Mouse (Mus musculus) limb, embryonic 11.5 days (tissue): ENCODE data around the gene Psmg3. TPM values are rescaled to one million over a fixed set of nuclear protein-coding genes. Genes with fewer than 3 reads are reported as not detected.

Source experiments
- ATAC-seq: fragments of 200-750 bp; cut with Nextera tagmentation; 2 replicates; pipeline ENCODE4 v1.8.0; 2017; ENCODE audit warnings: low read depth; ENCODE audit not compliant: insufficient number of reproducible peaks, low FRiP score, low TSS enrichment
- DNase-seq: peaks from one replicate; pipeline ENCODE4 v3.0.0-alpha.2; 2015; ENCODE audit warnings: low spot score
- H3K27ac ChIP-seq: fragments of 300-500 bp; sonication (generic); replicated peaks from 2 replicates; pipeline ENCODE4 v1.5.1; 2014; ENCODE audit warnings: low read depth, mild to moderate bottlenecking, low read length
- H3K27me3 ChIP-seq: fragments of 300-500 bp; sonication (generic); 2 replicates; pipeline ENCODE4 v1.6.1; 2014; ENCODE audit warnings: mild to moderate bottlenecking, low read length, mixed read lengths; ENCODE audit not compliant: control insufficient read depth, insufficient read depth
- H3K36me3 ChIP-seq: fragments of 300-500 bp; sonication (generic); 2 replicates; pipeline ENCODE4 v1.6.1; 2014; ENCODE audit warnings: mild to moderate bottlenecking, low read length, moderate library complexity, mixed read lengths; ENCODE audit not compliant: control insufficient read depth, insufficient read depth
- H3K4me1 ChIP-seq: fragments of 300-500 bp; sonication (generic); 2 replicates; pipeline ENCODE4 v1.6.1; 2014; ENCODE audit warnings: low read length, mixed read lengths; ENCODE audit not compliant: control insufficient read depth, insufficient read depth
- H3K4me2 ChIP-seq: fragments of 300-500 bp; sonication (generic); 2 replicates; pipeline ENCODE4 v1.6.1; 2014; ENCODE audit warnings: low read depth, mild to moderate bottlenecking, moderate library complexity; ENCODE audit not compliant: severe bottlenecking
- H3K4me3 ChIP-seq: fragments of 300-500 bp; sonication (generic); 2 replicates; pipeline ENCODE4 v1.5.1; 2014; ENCODE audit warnings: low read depth, low read length
- H3K9ac ChIP-seq: fragments of 300-500 bp; sonication (generic); 2 replicates; pipeline ENCODE4 v1.6.1; 2014; ENCODE audit warnings: mild to moderate bottlenecking, low read length
- H3K9me3 ChIP-seq: fragments of 300-500 bp; sonication (generic); 2 replicates; pipeline ENCODE4 v1.6.1; 2016; ENCODE audit warnings: low read length; ENCODE audit not compliant: control insufficient read depth
- WGBS: fragments of 180-500 bp; shearing (Covaris S2); extraction: QIAGEN DNeasy Blood & Tissue Kit; methylation state at CpG from one replicate; pipeline ENCODE4 v1.1.7; 2014; 5-methylcytosine and 5-hydroxymethylcytosine counted together
- polyA plus RNA-seq: library from polyadenylated mRNA; unstranded; fragments of >200 nt; fragmentation: Nextera tagmentation; extraction: Ambion mirVana; gene quantifications from 2 replicates; pipeline ENCODE4 v1.2.1, GENCODE M21; 2014

Gene Psmg3
- polyA plus RNA-seq, 1 experiment from 2014 or later, result 82.9 TPM

GRCm38 (mm10) chr5:139819538-139820181 is 7.0 kb downstream of the Psmg3 start, which contains the start of gene Tmem184a:
TSS of gene Tmem184a (minus strand) at chr5:139819917.
- DNase-seq, result no peak
- Histone ChIP-seq H3K4me2 (no peak within 1 kb of the TSS), H3K4me1 (peaks cover 7% of the 10 kb centered on the region), H3K27me3 (peaks cover 9% of the 10 kb centered on the region), H3K36me3 (peaks cover 7% of the 10 kb centered on the region; the same call in 1 of the 2 replicates), H3K4me3 (no peak within 1 kb of the TSS), H3K27ac (no peak within 1 kb of the TSS), H3K9ac (no peak within 1 kb of the TSS), H3K9me3 (no peaks in the 10 kb centered on the region)
- no peak for ATAC-seq
- WGBS, result 86% methylated on average over 9 of the region's 9 CpGs

DNA sequence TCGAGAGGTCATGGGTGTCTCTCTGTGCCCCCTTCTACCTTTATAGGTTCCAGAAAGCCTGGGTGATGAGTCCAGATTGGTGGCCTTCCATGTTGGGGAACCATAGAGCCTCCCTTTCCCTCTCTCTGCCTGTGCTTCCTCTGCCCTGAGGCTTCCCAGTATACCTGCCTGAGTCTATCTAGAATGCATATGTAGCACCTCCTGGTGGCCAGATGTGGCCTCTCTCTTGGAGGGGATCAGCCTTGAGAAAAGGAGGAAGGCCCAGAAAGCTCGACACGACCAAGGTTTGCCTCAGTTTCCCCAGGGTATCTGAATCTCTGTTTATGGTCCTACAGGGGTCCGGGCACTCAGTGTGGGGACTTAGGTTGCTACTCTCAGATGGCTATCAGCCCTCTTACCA is 7.9 kb downstream of the Psmg3 start:
- H3K27ac ChIP-seq, result no peak overlapping the region

DNA sequence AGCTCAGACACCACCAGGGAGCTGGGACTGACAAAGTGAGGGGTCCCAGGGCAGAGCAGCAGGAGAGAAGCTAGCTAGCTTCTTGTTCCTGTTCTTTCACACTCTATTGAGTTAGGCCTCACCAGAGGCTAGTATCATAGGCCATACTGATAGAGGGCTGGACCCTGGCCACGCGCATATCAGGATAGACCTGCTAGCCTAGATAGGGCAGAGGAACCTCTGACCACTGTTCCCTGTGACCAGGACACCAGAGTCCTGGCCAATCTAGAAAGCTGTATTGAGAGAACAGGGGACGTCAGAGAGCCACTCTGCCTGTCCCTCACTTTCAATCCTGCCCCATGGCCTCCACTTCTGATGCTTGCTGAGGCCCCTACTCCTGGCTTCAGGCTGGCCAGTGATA is 8.6 kb downstream of the Psmg3 start:
- Histone ChIP-seq H3K9me3 (no peaks in the 10 kb centered on the region), H3K4me2 (no peak overlapping the region), H3K4me1 (peaks cover 7% of the 10 kb centered on the region), H3K27ac (no peak overlapping the region), H3K9ac (no peak overlapping the region), H3K27me3 (peaks cover 25% of the 10 kb centered on the region), H3K4me3 (no peak overlapping the region), H3K36me3 (peaks cover 5% of the 10 kb centered on the region; the same call in 1 of the 2 replicates)
- ATAC-seq (no peak), DNase-seq (no peak)
- WGBS, result 78% methylated on average over 3 of the region's 3 CpGs

More for the DNA sequence above, 7.9 kb downstream of the Psmg3 start:
- no peak for DNase-seq
- H3K4me2 ChIP-seq, result no peak overlapping the region
- H3K9ac ChIP-seq, result no peak overlapping the region
- H3K9me3 ChIP-seq, result no peaks in the 10 kb centered on the region
- no peak overlapping the region for H3K4me3 ChIP-seq
- H3K4me1 ChIP-seq, result peaks cover 7% of the 10 kb centered on the region
- peaks cover 7% of the 10 kb centered on the region; the same call in 1 of the 2 replicates for H3K36me3 ChIP-seq
- H3K27me3 ChIP-seq, result peaks cover 17% of the 10 kb centered on the region
- ATAC-seq, result no peak
- 56% methylated on average over 4 of the region's 4 CpGs for WGBS

DNA sequence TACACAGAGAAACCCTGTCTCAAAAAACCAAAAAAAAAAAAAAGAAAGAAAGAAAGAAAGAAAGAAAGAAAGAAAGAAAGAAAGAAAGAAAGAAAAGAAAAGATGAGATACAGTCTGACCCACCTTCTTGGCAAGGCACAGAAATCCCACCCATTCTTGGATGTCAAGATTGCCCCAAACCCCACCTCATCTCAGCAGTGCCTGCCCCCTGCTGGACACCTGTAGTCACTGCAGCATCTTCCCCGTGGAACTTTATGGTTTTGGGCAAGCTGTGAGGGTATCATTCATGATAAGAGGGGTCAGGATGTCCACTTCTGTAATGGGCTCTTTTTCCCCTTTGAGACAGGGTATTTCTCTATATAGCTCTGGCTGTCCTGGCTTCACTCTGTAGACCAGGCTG is 9.4 kb downstream of the Psmg3 start:
- Histone ChIP-seq H3K27ac (no peak overlapping the region), H3K4me1 (peaks cover 7% of the 10 kb centered on the region), H3K9me3 (no peaks in the 10 kb centered on the region), H3K4me3 (no peak overlapping the region), H3K36me3 (peaks cover 2% of the 10 kb centered on the region; the same call in 1 of the 2 replicates), H3K9ac (no peak overlapping the region), H3K27me3 (peaks cover 31% of the 10 kb centered on the region), H3K4me2 (no peak overlapping the region)
- no peak for ATAC-seq
- WGBS, result 0% methylated on average over 1 of the region's 1 CpGs
- no peak for DNase-seq

- H3K9me3 ChIP-seq, result no peaks in the 10 kb centered on the region
- H3K4me3 ChIP-seq, result no peak overlapping the region
- no peaks in the 10 kb centered on the region for H3K4me1 ChIP-seq
- H3K9ac ChIP-seq, result no peak overlapping the region
- H3K36me3 ChIP-seq, result no peaks in the 10 kb centered on the region
- H3K27ac ChIP-seq, result no peak overlapping the region
- ATAC-seq (no peak), DNase-seq (no peak)
- no peak overlapping the region for H3K4me2 ChIP-seq
- H3K27me3 ChIP-seq, result peaks cover 31% of the 10 kb centered on the region
These were observed 10.2 kb downstream of the Psmg3 start for GRCm38 (mm10) chr5:139816445-139816844.

DNA sequence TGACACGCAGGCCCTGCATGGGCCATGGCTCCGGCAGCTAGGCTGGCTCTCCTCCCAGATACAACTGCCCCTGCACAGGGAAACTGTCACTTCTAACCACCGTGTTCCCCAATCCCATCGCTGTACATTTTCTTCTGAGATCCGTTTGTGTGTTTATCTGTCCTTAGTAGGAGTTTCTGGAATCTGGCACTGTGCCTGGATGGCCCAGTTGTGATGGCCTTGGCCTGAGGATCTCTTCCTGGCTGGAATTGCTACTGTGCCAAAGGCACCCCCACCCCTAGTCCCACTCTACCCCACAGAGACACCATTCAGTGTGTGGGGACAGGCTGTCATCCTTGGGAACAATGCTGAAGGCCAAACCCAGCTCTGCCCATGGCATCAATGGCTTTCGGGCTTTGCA is 10.7 kb downstream of the Psmg3 start:
- Histone ChIP-seq H3K9me3 (no peaks in the 10 kb centered on the region), H3K4me1 (no peaks in the 10 kb centered on the region), H3K4me2 (no peak overlapping the region), H3K9ac (no peak overlapping the region), H3K27ac (no peak overlapping the region), H3K27me3 (peaks cover 31% of the 10 kb centered on the region), H3K4me3 (no peak overlapping the region), H3K36me3 (no peaks in the 10 kb centered on the region)
- whole genome bisulfite sequencing, result 81% methylated on average over 6 of the region's 6 CpGs
- ATAC-seq (no peak), DNase-seq (no peak)

- 6% methylated on average over 13 of the region's 13 CpGs for WGBS
These were observed 12.7 kb downstream of the Psmg3 start for GRCm38 (mm10) chr5:139813963-139814381.

DNA sequence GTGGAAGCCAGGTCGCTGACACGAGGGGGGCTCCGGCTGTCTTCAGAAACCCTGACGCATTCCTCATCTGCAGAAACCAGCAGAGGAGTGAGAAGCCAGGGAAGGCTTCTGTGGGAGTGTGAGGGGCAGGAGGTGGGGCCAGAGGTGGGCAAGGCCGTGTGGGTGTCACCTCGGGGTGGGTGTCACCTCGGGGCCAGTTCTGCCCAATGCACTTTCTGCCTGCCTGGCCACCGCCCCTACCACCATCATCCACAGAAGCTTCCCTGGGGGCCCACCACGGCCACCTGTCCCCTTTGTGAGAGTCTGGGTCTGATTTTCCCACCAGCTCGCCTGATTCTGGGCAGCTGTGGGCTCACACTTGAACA is 13.6 kb downstream of the Psmg3 start:
- Histone ChIP-seq H3K36me3 (no peaks in the 10 kb centered on the region), H3K27ac (no peak overlapping the region), H3K4me2 (no peak overlapping the region), H3K27me3 (peaks cover 31% of the 10 kb centered on the region), H3K9me3 (no peaks in the 10 kb centered on the region), H3K4me1 (no peaks in the 10 kb centered on the region), H3K9ac (no peak overlapping the region), H3K4me3 (no peak overlapping the region)
- ATAC-seq, result no peak
- no peak for DNase-seq
- 33% methylated on average over 9 of the region's 10 CpGs for WGBS

More at GRCm38 (mm10) chr5:139813963-139814381, 12.7 kb downstream of the Psmg3 start:
- DNase-seq (no peak), ATAC-seq (no peak)
- Histone ChIP-seq H3K4me3 (no peak overlapping the region), H3K9ac (no peak overlapping the region), H3K4me1 (no peaks in the 10 kb centered on the region), H3K4me2 (no peak overlapping the region), H3K27me3 (peaks cover 31% of the 10 kb centered on the region), H3K27ac (no peak overlapping the region), H3K36me3 (no peaks in the 10 kb centered on the region), H3K9me3 (no peaks in the 10 kb centered on the region)
